Mouse (Mus musculus) liver, postnatal 0 days (tissue): ENCODE measurements around the gene 4930522H14Rik. TPM values are rescaled to one million over a fixed set of nuclear protein-coding genes. Genes with fewer than 3 reads are reported as not detected.

Experiments
- ATAC-seq: fragments of 200-750 bp; cut with Nextera tagmentation; 2 replicates; pipeline ENCODE4 v1.8.0; 2017; ENCODE audit warnings: mild to moderate bottlenecking, moderate library complexity
- DNase-seq: peaks from one replicate; pipeline ENCODE4 v3.0.0-alpha.2; 2016
- H3K27ac ChIP-seq: fragments of 300-500 bp; sonication (generic); 2 replicates; pipeline ENCODE4 v1.5.1; 2014; ENCODE audit warnings: antibody characterized with exemption, moderate library complexity, mild to moderate bottlenecking, low read depth
- H3K27me3 ChIP-seq: fragments of 300-500 bp; sonication (generic); 2 replicates; pipeline ENCODE4 v1.6.1; 2014; ENCODE audit warnings: low read length, control low read depth, mixed read lengths; ENCODE audit not compliant: insufficient read depth
- H3K36me3 ChIP-seq: fragments of 300-500 bp; sonication (generic); replicated peaks from 2 replicates; pipeline ENCODE4 v1.6.1; 2014; ENCODE audit warnings: mild to moderate bottlenecking, control low read depth, low read length, moderate library complexity, mixed read lengths; ENCODE audit not compliant: insufficient read depth
- H3K4me1 ChIP-seq: fragments of 300-500 bp; sonication (generic); 2 replicates; pipeline ENCODE4 v1.6.1; 2014; ENCODE audit warnings: antibody characterized with exemption, mild to moderate bottlenecking, control low read depth; ENCODE audit not compliant: insufficient read depth
- H3K4me2 ChIP-seq: fragments of 300-500 bp; sonication (generic); 2 replicates; pipeline ENCODE4 v1.6.1; 2014; ENCODE audit warnings: low read depth, mild to moderate bottlenecking, low read length, moderate library complexity, mixed read lengths
- H3K4me3 ChIP-seq: fragments of 300-500 bp; sonication (generic); 2 replicates; pipeline ENCODE4 v1.5.1; 2014; ENCODE audit warnings: low read depth, low read length
- H3K9ac ChIP-seq: fragments of 300-500 bp; sonication (generic); replicated peaks from 2 replicates; pipeline ENCODE4 v1.6.1; 2014; ENCODE audit warnings: mild to moderate bottlenecking, moderate library complexity
- H3K9me3 ChIP-seq: fragments of 300-500 bp; sonication (generic); 2 replicates; pipeline ENCODE4 v1.6.1; 2016; ENCODE audit warnings: mild to moderate bottlenecking, control low read depth, low read length, mixed read lengths
- CTCF ChIP-seq: sonication (generic); IDR thresholded peaks from 2 replicates; pipeline ENCODE4 v1.5.1; 2016; ENCODE audit warnings: antibody characterized with exemption, low read depth
- EP300 ChIP-seq: IDR thresholded peaks from 2 replicates; pipeline ENCODE4 v1.6.1; 2016; ENCODE audit warnings: antibody characterized with exemption, low read depth, mild to moderate bottlenecking
- WGBS: fragments of 180-500 bp; shearing (Covaris S2); extraction: QIAGEN DNeasy Blood & Tissue Kit; methylation state at CpG from one replicate; pipeline ENCODE4 v1.1.7; 2014; ENCODE audit not compliant: insufficient replicate concordance; 5-methylcytosine and 5-hydroxymethylcytosine counted together
- polyA plus RNA-seq: library from polyadenylated mRNA; unstranded; fragments of >200 nt; fragmentation: Nextera tagmentation; extraction: Ambion mirVana; gene quantifications from 2 replicates; pipeline ENCODE4 v1.2.1, GENCODE M21; 2015

4930522H14Rik gene
- polyA plus RNA-seq, 1 experiment from 2014 or later: not detected

- DNase-seq: no peak
- no peak for TF ChIP-seq EP300
- WGBS: 73% methylated on average over 3 of the region's 3 CpGs
- H3K27me3 ChIP-seq: no peaks in the 10 kb centered on the region
- ATAC-seq: no peak
- H3K36me3 ChIP-seq: no peaks in the 10 kb centered on the region; the same call in 1 of the 2 replicates
- no peak overlapping the region for H3K9ac ChIP-seq
- no peak overlapping the region for H3K4me3 ChIP-seq
- H3K4me2 ChIP-seq: no peak overlapping the region
- no peaks in the 10 kb centered on the region for H3K9me3 ChIP-seq
- H3K4me1 ChIP-seq: peaks cover 10% of the 10 kb centered on the region
- no peak overlapping the region for H3K27ac ChIP-seq
These were observed 53.6 kb downstream of the 4930522H14Rik start for GRCm38 (mm10) chr4:109477454-109477853.

- DNase-seq: peak; percentile 93
- peak overlapping the region; percentile 97 for H3K27ac ChIP-seq
- peak overlapping the region; percentile 70 for H3K4me3 ChIP-seq
- H3K9me3 ChIP-seq: no peaks in the 10 kb centered on the region
- H3K36me3 ChIP-seq: peaks cover 2% of the 10 kb centered on the region
- WGBS: under 1% methylated on average over 38 of the region's 39 CpGs
- H3K9ac ChIP-seq: peak overlapping the region; percentile 89
- TF ChIP-seq CTCF (peak; percentile 44), EP300 (no peak)
- H3K4me2 ChIP-seq: peak overlapping the region; percentile 88
- peak; percentile 97 for ATAC-seq
- no peaks in the 10 kb centered on the region for H3K27me3 ChIP-seq
- H3K4me1 ChIP-seq: peaks cover 13% of the 10 kb centered on the region
These were observed 54.5 kb downstream of the 4930522H14Rik start for GRCm38 (mm10) chr4:109476554-109477014.

- no peaks in the 10 kb centered on the region for H3K9me3 ChIP-seq
- peak; percentile 72 for ATAC-seq
- no peak for TF ChIP-seq EP300
- TF ChIP-seq CTCF: no peak
- H3K36me3 ChIP-seq: peaks cover 4% of the 10 kb centered on the region
- H3K27ac ChIP-seq: peak overlapping the region; percentile 97
- peak overlapping the region; percentile 89 for H3K9ac ChIP-seq
- under 1% methylated on average over 49 of the region's 68 CpGs for WGBS
- no peaks in the 10 kb centered on the region for H3K27me3 ChIP-seq
- H3K4me2 ChIP-seq: peak overlapping the region; percentile 88
- DNase-seq: peak; percentile 79
- H3K4me3 ChIP-seq: peak overlapping the region; percentile 70
- H3K4me1 ChIP-seq: peaks cover 14% of the 10 kb centered on the region
These were observed 55.2 kb downstream of the 4930522H14Rik start for GRCm38 (mm10) chr4:109475577-109476553.

GRCm38 (mm10) chr4:109475078-109475477, 56.0 kb downstream of the 4930522H14Rik start:
- Histone ChIP-seq H3K4me2 (peak overlapping the region; percentile 88), H3K4me3 (peak overlapping the region; percentile 70), H3K4me1 (peaks cover 14% of the 10 kb centered on the region), H3K36me3 (peaks cover 4% of the 10 kb centered on the region), H3K27ac (peak overlapping the region; percentile 97), H3K27me3 (no peaks in the 10 kb centered on the region), H3K9me3 (no peaks in the 10 kb centered on the region), H3K9ac (peak overlapping the region; percentile 89)
- DNase-seq: no peak
- TF ChIP-seq EP300 (peak; percentile 19; the same call in 1 of the 2 replicates), CTCF (no peak)
- 45% methylated on average over 2 of the region's 2 CpGs for WGBS
- ATAC-seq: no peak

GRCm38 (mm10) chr4:109472566-109472965, 58.5 kb downstream of the 4930522H14Rik start:
- peaks cover 20% of the 10 kb centered on the region for H3K4me1 ChIP-seq
- peaks cover 4% of the 10 kb centered on the region for H3K36me3 ChIP-seq
- 80% methylated on average over 3 of the region's 3 CpGs for WGBS
- no peaks in the 10 kb centered on the region for H3K27me3 ChIP-seq
- H3K4me3 ChIP-seq: no peak overlapping the region
- H3K9ac ChIP-seq: no peak overlapping the region
- ATAC-seq (no peak), DNase-seq (no peak)
- TF ChIP-seq EP300 (no peak), CTCF (no peak)
- H3K9me3 ChIP-seq: no peaks in the 10 kb centered on the region
- no peak overlapping the region for H3K27ac ChIP-seq
- H3K4me2 ChIP-seq: no peak overlapping the region

- ATAC-seq (no peak), DNase-seq (no peak)
- H3K36me3 ChIP-seq: peaks cover 4% of the 10 kb centered on the region
- no peaks in the 10 kb centered on the region for H3K27me3 ChIP-seq
- H3K9me3 ChIP-seq: no peaks in the 10 kb centered on the region
- peaks cover 22% of the 10 kb centered on the region for H3K4me1 ChIP-seq
- H3K27ac ChIP-seq: no peak overlapping the region
- TF ChIP-seq CTCF: no peak
- no peak for TF ChIP-seq EP300
- no peak overlapping the region for H3K4me3 ChIP-seq
- no peak overlapping the region for H3K4me2 ChIP-seq
- no peak overlapping the region for H3K9ac ChIP-seq
These were observed 59.5 kb downstream of the 4930522H14Rik start for GRCm38 (mm10) chr4:109471606-109472005.
